Mouse (Mus musculus): ENCODE data around the gene Sbpl.
"Not testable (repeated sequence)": the region's sequence is repeated elsewhere in the genome, so short reads cannot be mapped to it uniquely, and the experiment has no call there.

GRCm38 (mm10) chr17:23917158-23917557 is 37.9 kb downstream of the Sbpl start, which contains the start of gene Dcpp3:
- TF ChIP-seq CTCF, EP300 (IDR thresholded peaks at IDR 0.05; ENCODE audit: low read depth): not testable (repeated sequence)

Measured in heart, postnatal 0 days (tissue).